Mouse (Mus musculus) limb, embryonic 13.5 days (tissue): ENCODE measurements around the gene Gse1. TPM values are rescaled to one million over a fixed set of nuclear protein-coding genes. Genes with fewer than 3 reads are reported as not detected.

Experiments used
- ATAC-seq: fragments of 200-750 bp; cut with Nextera tagmentation; 2 replicates; pipeline ENCODE4 v1.8.0; 2017; ENCODE audit warnings: low read depth, moderate number of reproducible peaks, moderate TSS enrichment; ENCODE audit not compliant: low FRiP score
- H3K27ac ChIP-seq: fragments of 300-500 bp; sonication (generic); 2 replicates; pipeline ENCODE4 v1.5.1; 2015; ENCODE audit warnings: inconsistent platforms, mild to moderate bottlenecking, moderate library complexity
- H3K27me3 ChIP-seq: fragments of 300-500 bp; sonication (generic); 2 replicates; pipeline ENCODE4 v1.6.1; 2015; ENCODE audit warnings: mild to moderate bottlenecking, inconsistent platforms
- H3K36me3 ChIP-seq: fragments of 300-500 bp; sonication (generic); 2 replicates; pipeline ENCODE4 v1.6.1; 2015; ENCODE audit warnings: inconsistent platforms, mild to moderate bottlenecking, moderate library complexity
- H3K4me1 ChIP-seq: fragments of 300-500 bp; sonication (generic); 2 replicates; pipeline ENCODE4 v1.6.1; 2015; ENCODE audit warnings: inconsistent platforms
- H3K4me2 ChIP-seq: fragments of 300-500 bp; sonication (generic); replicated peaks from 2 replicates; pipeline ENCODE4 v1.6.1; 2015; ENCODE audit warnings: inconsistent platforms, mild to moderate bottlenecking, moderate library complexity
- H3K4me3 ChIP-seq: fragments of 300-500 bp; sonication (generic); 2 replicates; pipeline ENCODE4 v1.5.1; 2015; ENCODE audit warnings: moderate library complexity, mild to moderate bottlenecking, inconsistent platforms
- H3K9ac ChIP-seq: fragments of 300-500 bp; sonication (generic); 2 replicates; pipeline ENCODE4 v1.6.1; 2015; ENCODE audit warnings: mild to moderate bottlenecking, inconsistent platforms
- H3K9me3 ChIP-seq: fragments of 300-500 bp; sonication (generic); 2 replicates; pipeline ENCODE4 v1.6.1; 2016; ENCODE audit warnings: inconsistent platforms
- WGBS: fragments of 180-500 bp; shearing (Covaris S2); methylation state at CpG from one replicate; pipeline ENCODE4 v1.1.7; 2015; 5-methylcytosine and 5-hydroxymethylcytosine counted together
- polyA plus RNA-seq: library from polyadenylated mRNA; unstranded; fragments of >200 nt; fragmentation: Nextera tagmentation; extraction: Ambion mirVana; gene quantifications from 2 replicates; pipeline ENCODE4 v1.2.1, GENCODE M21; 2015

The Gse1 gene
- polyA plus RNA-seq, 1 experiment from 2014 or later = 6.9 TPM

DNA sequence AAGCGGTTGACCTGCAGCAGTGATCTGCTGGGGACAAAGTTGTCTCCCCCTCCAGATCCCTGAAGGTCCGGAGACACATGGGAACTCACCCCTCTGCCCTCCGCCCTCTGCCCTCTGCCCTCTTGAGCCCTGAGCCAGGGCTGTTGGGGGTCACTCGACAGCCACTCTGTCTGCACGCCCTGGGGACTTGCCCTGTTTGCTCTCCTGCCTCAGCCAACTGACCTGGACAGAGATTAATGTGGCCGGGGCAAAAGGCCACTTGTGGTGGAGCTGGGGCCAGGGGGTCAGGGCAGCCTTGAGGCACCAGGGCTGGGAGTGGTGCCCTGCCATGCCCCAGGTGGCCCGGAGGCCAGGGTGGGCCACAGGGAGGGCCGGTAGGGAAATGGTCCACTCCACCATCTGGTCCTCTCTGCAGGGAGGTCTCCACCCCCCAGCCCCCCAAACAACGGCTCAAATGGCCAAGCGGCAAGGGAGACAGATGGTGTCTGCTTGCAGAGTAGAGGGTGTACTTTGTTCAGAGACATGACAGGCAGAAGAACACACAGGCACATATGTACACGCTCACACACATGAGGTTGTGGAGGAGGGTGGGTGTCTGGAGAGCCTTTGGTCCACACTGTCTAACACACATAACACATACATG is 181.2 kb downstream of the Gse1 start:
- Histone ChIP-seq H3K4me3 (no peak overlapping the region), H3K9ac (no peak overlapping the region), H3K9me3 (no peaks in the 10 kb centered on the region), H3K4me1 (peaks cover 67% of the 10 kb centered on the region), H3K36me3 (no peaks in the 10 kb centered on the region), H3K27me3 (peaks cover 11% of the 10 kb centered on the region; the same call in 1 of the 2 replicates), H3K27ac (no peak overlapping the region), H3K4me2 (no peak overlapping the region)
- WGBS = 34% methylated on average over 11 of the region's 11 CpGs
- no peak for ATAC-seq

DNA sequence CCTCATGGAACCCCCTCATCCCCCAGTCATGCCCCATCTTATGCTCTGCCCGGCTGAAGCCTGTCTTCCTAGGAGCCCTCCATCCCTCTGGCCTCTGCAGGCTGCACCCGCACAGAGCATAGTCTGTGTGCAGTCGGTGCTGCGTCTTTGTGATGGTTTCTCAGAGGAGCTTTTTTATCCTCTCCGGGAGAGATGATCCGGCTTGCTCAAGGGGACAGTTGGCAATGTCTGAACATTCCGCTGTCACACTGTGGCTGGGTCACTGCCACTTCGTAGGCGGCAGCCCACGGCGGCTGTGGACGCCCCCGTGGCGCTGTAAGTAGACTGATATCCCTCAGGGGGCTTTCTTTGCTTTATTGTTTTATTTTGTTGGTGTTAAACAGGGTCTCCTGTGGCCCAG is 182.8 kb downstream of the Gse1 start:
- Histone ChIP-seq H3K9me3 (no peaks in the 10 kb centered on the region), H3K4me2 (no peak overlapping the region), H3K9ac (0 out of 2 replicates have a peak overlapping the region, but pooled peaks have one; percentile 39), H3K36me3 (no peaks in the 10 kb centered on the region), H3K4me1 (peaks cover 80% of the 10 kb centered on the region), H3K27me3 (peaks cover 11% of the 10 kb centered on the region; the same call in 1 of the 2 replicates), H3K27ac (no peak overlapping the region), H3K4me3 (no peak overlapping the region)
- ATAC-seq = no peak
- WGBS = 68% methylated on average over 14 of the region's 14 CpGs

DNA sequence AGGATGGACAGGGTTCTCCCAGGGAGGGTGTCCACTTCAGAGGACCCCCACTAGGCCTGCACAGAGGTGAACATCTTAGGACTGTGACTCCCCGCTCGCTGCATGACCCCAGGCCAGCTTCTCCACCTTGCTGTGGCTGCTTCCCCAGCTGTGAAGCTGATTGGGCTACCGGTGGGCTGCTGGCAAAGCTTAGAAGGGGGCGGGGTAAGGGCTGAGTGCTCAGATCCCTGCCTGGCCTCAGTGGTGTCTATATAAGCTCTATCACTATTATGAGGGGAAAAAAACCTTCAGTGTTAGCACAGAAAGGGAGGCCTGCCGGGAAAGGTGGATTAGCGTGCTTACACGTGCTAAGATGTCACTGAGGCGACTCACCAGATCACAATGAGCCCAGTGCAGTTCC is 183.6 kb downstream of the Gse1 start:
- H3K36me3 ChIP-seq = no peaks in the 10 kb centered on the region
- no peak overlapping the region for H3K27ac ChIP-seq
- no peak overlapping the region for H3K9ac ChIP-seq
- peaks cover 88% of the 10 kb centered on the region for H3K4me1 ChIP-seq
- no peak for ATAC-seq
- H3K27me3 ChIP-seq = peaks cover 11% of the 10 kb centered on the region; the same call in 1 of the 2 replicates
- no peaks in the 10 kb centered on the region for H3K9me3 ChIP-seq
- no peak overlapping the region for H3K4me3 ChIP-seq
- 40% methylated on average over 8 of the region's 8 CpGs for WGBS
- no peak overlapping the region for H3K4me2 ChIP-seq

DNA sequence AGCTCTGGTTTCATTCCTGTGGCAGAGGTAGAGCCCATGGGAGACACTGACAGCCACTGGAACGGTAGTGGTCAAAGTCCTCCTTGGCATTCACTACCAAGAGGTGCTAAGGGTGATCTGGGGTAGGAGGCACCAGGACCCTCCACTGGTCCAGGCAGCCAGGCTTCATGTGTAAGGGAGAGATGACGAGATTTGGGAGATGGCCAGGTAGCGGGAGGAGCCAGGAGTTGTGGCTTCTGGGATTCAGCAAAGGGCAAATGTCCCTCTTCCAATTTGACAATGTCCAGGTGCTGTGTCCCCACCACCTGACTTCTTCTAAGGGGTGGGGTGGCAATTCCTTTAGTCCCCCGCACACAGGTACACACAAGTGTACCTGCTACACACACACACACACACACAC is 184.1 kb downstream of the Gse1 start:
- Histone ChIP-seq H3K27me3 (peaks cover 11% of the 10 kb centered on the region; the same call in 1 of the 2 replicates), H3K36me3 (no peaks in the 10 kb centered on the region), H3K4me3 (no peak overlapping the region), H3K4me1 (peaks cover 88% of the 10 kb centered on the region), H3K9me3 (no peaks in the 10 kb centered on the region), H3K4me2 (no peak overlapping the region), H3K9ac (no peak overlapping the region), H3K27ac (no peak overlapping the region)
- WGBS = 76% methylated on average over 4 of the region's 4 CpGs
- ATAC-seq = no peak

DNA sequence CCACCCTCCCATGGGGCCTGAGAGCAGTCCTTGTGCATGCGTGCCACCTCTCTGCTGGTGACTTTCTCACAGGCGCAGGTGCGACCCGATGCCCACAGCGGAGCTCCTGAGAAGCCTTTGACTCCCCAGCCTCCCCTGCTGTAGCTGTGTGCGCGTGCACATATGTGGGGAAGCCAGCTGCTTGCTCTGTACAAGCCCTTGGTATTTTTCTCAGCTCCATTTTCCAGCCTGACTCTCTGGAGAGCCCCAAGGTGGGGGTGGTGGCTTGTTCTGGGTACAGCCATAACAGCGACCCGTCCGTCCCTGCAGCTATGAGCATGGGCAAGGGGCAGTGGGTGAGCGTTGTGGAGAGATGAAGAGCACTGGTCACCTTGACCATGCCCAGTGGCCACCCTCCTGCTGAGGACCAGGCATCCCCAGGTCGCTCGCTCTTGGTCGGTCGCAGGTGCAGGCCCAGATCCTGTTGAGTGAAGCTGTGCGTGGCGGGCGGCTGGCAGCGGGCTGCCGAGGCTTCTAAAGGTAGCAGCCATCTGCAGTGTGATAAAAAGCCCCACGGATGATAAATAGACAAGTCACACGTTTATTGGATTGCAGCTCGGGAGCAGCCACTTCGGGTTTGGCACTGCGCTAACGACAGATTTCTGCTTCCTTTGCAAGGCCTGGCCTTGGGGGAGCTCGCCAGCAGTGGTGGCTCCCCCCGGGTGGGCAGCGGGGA is 184.8 kb downstream of the Gse1 start:
- peaks cover 11% of the 10 kb centered on the region; the same call in 1 of the 2 replicates for H3K27me3 ChIP-seq
- no peak overlapping the region for H3K9ac ChIP-seq
- peaks cover 88% of the 10 kb centered on the region for H3K4me1 ChIP-seq
- no peaks in the 10 kb centered on the region for H3K36me3 ChIP-seq
- no peak overlapping the region for H3K4me2 ChIP-seq
- H3K27ac ChIP-seq = no peak overlapping the region; the same call in 1 of the 2 replicates
- ATAC-seq = no peak
- H3K9me3 ChIP-seq = no peaks in the 10 kb centered on the region
- no peak overlapping the region for H3K4me3 ChIP-seq
- 60% methylated on average over 29 of the region's 29 CpGs for WGBS

DNA sequence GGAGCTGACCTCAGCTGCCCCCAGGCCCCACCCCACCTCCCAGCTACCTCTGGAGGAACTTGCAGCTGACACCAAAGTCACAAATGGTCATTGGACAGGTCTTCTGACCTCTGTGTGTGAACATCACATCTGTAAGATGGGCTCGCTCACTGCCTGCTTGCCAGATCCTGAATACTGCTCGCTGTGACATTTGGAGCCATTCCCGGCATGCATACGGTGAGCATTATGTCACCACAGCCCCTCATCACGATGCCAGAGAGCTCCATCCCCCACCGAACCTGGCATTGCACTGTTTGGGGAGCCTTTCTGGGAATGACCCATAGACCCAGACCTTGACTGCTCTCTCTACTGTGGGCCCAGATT is 185.4 kb downstream of the Gse1 start:
- Histone ChIP-seq H3K27me3 (peaks cover 11% of the 10 kb centered on the region; the same call in 1 of the 2 replicates), H3K4me1 (peaks cover 88% of the 10 kb centered on the region), H3K27ac (no peak overlapping the region), H3K36me3 (no peaks in the 10 kb centered on the region), H3K4me3 (no peak overlapping the region), H3K4me2 (no peak overlapping the region), H3K9ac (no peak overlapping the region), H3K9me3 (no peaks in the 10 kb centered on the region)
- WGBS = 69% methylated on average over 6 of the region's 6 CpGs
- no peak for ATAC-seq

DNA sequence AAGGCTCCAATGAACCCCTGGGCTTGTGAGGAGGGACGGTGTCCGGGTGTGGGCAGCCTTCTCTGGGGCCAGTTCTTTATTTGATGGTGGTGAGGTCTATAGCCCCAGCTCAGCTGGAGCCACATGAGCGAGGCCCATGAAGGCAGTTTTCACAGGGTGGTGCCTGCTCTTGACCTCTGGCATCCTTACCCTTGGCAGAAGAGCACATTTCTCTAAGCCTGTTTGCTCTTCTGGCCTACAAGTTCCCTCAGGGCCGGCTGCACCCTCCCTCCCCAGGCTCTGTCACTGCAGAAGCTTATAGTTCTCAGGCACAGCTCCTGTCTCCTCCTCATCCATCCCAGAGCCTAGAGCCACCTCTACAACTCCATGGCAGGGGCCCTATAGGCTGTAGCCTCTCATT is 186.0 kb downstream of the Gse1 start:
- 87% methylated on average over 4 of the region's 4 CpGs for WGBS

DNA sequence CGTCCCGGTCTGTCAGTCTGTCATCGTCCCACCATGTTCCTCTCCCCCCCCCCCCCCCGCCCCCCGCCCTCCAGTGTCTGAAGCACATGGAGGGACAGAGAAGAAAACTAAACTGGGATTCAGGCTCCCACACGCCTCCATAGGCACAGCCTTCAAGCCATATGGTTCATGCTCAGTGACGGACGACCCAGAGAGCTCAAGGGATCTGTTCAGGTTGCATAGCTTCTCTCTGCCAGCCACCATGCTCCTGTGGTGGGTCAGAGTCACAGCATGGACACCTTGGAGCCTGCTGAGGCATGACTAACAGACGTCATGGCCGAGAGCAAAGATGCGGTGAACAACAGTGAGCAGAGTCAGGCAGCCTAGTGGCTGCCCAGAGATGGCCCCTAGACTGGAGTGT is 187.2 kb downstream of the Gse1 start:
- ATAC-seq = no peak
- no peak overlapping the region for H3K9ac ChIP-seq
- H3K9me3 ChIP-seq = no peaks in the 10 kb centered on the region
- H3K4me3 ChIP-seq = no peak overlapping the region
- no peak overlapping the region for H3K4me2 ChIP-seq
- H3K36me3 ChIP-seq = no peaks in the 10 kb centered on the region
- peak overlapping the region; percentile 90 for H3K27ac ChIP-seq
- H3K4me1 ChIP-seq = peaks cover 87% of the 10 kb centered on the region
- WGBS = 55% methylated on average over 11 of the region's 11 CpGs
- 0 out of 2 replicates have a peak, but pooled peaks cover 4% of the 10 kb centered on the region for H3K27me3 ChIP-seq

More for the DNA sequence above, 186.0 kb downstream of the Gse1 start:
- Histone ChIP-seq H3K4me1 (peaks cover 82% of the 10 kb centered on the region), H3K36me3 (no peaks in the 10 kb centered on the region), H3K9ac (no peak overlapping the region), H3K27ac (no peak overlapping the region), H3K9me3 (no peaks in the 10 kb centered on the region), H3K27me3 (peaks cover 11% of the 10 kb centered on the region; the same call in 1 of the 2 replicates), H3K4me3 (no peak overlapping the region), H3K4me2 (no peak overlapping the region)
- ATAC-seq = no peak

DNA sequence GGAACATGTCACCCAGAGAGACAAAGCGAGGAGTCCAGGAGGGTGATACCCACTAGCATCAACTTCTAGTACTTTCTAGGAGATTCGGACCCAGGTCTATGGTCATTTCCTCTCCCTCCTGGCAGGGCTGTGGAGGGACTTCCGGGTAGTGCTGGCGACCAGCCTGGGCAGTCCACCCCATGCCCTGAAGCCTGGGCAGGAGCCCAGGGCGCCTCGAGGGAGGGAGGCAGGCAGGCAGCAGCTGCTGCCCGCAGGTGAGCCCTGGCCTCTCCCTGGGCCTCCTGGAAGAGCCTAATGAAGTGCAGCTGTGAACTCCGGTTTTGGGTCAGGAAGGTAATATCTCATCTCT is 187.9 kb downstream of the Gse1 start:
- no peak for ATAC-seq
- H3K36me3 ChIP-seq = no peaks in the 10 kb centered on the region
- H3K4me1 ChIP-seq = peaks cover 87% of the 10 kb centered on the region
- H3K9ac ChIP-seq = no peak overlapping the region; the same call in 1 of the 2 replicates
- peak overlapping the region; percentile 59 for H3K4me2 ChIP-seq
- H3K27me3 ChIP-seq = 0 out of 2 replicates have a peak, but pooled peaks cover 2% of the 10 kb centered on the region
- H3K4me3 ChIP-seq = peak overlapping the region; percentile 24; the same call in 1 of the 2 replicates
- H3K27ac ChIP-seq = peak overlapping the region; percentile 90
- WGBS = 19% methylated on average over 8 of the region's 8 CpGs
- no peaks in the 10 kb centered on the region for H3K9me3 ChIP-seq

DNA sequence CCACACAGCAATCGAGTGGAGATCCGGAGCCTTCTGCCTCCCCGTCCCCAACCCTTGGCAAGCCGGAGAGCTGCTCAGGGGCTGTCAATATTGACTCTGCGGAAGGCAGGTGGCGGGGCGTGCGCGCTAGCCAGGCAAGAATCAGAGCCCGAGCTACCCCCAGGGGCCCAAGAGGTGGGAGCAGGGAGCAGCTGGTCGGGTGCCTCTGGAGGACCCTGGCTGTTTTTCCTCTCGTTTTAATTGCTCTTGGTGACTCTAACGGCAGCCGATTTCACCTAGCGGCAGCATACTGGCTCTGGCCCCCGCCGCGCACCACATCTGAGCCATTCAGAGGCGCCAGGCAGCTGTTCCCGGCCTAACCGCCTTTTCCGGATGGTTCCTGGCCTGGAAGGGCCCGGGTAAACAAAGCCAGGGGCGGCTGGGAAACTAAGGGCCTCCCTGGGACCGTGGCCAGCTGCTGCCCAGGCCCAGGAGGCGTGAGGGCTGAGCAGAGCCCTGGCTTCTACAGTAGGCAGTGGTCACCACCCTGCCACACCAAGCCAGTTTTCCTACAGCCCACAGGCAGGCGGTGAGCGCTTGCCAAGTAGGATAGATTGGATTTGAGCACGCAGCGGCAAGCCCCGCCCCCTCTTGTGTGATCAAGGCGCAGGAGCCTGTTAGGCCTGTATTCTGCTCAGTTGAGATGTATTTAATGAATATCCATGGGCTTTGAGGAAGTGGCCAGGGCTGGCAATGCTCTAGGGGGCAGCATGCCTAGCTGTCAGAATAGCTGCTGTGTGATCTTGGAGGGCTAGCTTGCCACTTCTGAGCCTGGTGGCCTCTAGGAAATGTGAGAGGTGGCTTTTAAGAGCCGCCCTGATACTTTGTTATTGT is 188.5 kb downstream of the Gse1 start:
- peak overlapping the region; percentile 59 for H3K4me2 ChIP-seq
- no peaks in the 10 kb centered on the region for H3K36me3 ChIP-seq
- H3K4me1 ChIP-seq = peaks cover 87% of the 10 kb centered on the region
- H3K4me3 ChIP-seq = peak overlapping the region; percentile 24
- ATAC-seq = peak; percentile 73
- no peak overlapping the region; the same call in 1 of the 2 replicates for H3K9ac ChIP-seq
- peak overlapping the region; percentile 90 for H3K27ac ChIP-seq
- H3K9me3 ChIP-seq = no peaks in the 10 kb centered on the region
- WGBS = 2% methylated on average over 33 of the region's 33 CpGs
- no peaks in the 10 kb centered on the region for H3K27me3 ChIP-seq

DNA sequence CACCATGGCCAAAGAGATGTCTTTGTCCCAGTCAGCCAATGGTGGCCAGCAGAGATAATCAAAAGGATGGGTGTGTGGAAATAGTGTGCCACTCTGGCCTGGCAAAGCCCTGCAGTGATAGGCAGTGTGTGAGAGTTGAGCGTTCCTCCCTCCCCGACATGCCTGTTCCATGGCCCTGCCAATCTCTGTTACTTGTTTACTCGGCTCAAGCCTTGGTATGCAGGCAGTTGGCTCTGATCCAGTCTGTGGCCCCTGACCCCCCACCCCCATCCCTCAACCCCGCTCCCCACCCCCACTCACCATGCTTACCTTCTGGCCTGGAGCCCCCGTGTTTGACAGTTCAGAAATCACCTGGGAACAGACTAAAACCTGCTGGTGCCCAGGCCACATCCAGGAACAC is 189.9 kb downstream of the Gse1 start:
- Histone ChIP-seq H3K27me3 (no peaks in the 10 kb centered on the region), H3K9ac (no peak overlapping the region; the same call in 1 of the 2 replicates), H3K36me3 (no peaks in the 10 kb centered on the region), H3K9me3 (no peaks in the 10 kb centered on the region), H3K27ac (0 out of 2 replicates have a peak overlapping the region, but pooled peaks have one; percentile 90), H3K4me2 (no peak overlapping the region), H3K4me3 (no peak overlapping the region), H3K4me1 (peaks cover 87% of the 10 kb centered on the region)
- no peak for ATAC-seq
- WGBS = 42% methylated on average over 5 of the region's 5 CpGs

DNA sequence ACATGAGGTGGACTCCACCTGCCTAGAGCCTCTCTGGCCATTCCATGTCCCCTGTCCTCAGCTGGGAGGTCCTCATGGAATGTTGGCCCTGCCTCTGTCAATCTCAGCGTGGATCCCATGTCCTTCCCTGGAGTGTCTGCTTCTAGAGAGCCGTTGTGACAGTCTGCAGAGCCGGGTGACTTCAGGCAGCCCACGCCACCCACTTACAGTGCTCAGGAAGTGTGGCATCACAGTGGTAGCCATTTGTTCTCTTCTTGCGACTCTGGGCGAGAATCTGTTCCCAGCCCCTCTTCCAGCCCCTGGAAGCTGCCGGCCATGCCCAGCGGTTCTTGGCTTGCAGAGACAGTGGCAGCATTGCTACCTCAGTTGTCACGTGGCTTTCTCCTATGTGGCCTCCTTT is 191.4 kb downstream of the Gse1 start:
- Histone ChIP-seq H3K4me2 (no peak overlapping the region), H3K4me3 (no peak overlapping the region), H3K9me3 (no peaks in the 10 kb centered on the region), H3K9ac (no peak overlapping the region), H3K4me1 (peaks cover 89% of the 10 kb centered on the region), H3K36me3 (no peaks in the 10 kb centered on the region), H3K27me3 (no peaks in the 10 kb centered on the region), H3K27ac (no peak overlapping the region)
- 85% methylated on average over 9 of the region's 9 CpGs for WGBS
- no peak for ATAC-seq
